Mouse (Mus musculus) right cerebral cortex, postnatal 25 days (tissue): ENCODE measurements around the gene Pogz.
"Not testable (repeated sequence)": the region's sequence is repeated elsewhere in the genome, so short reads cannot be mapped to it uniquely, and the experiment has no call there.

Experiments
- DNase-seq: peaks from one replicate; pipeline ENCODE4 v3.0.0; 2022

The Pogz gene

DNA sequence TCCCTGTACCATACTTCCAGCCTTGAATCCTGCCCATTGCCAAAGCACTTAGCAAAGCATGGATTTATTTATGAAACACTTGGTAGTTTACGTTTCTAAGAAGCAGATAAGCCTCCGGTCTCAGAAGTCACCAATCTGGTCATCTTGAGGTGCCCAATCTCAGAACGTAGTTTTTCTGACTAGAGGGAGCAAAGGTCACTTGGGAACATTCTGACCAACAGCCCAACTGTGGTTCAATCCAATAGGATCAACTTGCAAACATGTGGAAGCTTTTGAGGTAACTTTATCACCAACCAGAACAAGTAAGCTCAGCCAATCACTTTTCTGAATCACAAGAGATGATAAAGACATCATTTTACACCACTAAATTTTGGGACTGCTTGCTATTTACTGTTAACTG is 2.0 kb upstream of the Pogz start:
- DNase-seq, result no peak

- peak; percentile 89 for DNase-seq
Measured at GRCm38 (mm10) chr3:94837959-94838496, 661 bp downstream of the Pogz start.

DNA sequence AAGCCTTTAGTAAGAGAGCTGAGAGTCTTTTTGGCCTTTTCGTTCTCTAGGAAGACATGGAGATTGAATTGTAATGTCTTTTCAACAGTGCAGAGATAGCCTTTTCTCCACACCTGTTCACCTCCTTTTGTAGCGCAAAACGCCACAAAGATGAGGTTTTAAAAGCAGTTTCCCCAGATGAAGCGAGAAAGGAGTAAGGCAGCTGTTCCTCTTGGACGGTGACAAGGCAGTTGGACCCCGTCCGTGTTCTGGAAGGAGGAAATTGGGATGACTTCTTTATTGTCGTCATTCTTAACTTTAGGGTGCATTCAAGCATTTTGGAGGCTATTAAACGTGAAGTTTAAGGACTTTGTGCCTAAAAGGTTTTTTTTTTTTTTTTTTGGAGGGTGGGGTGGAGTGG is 1.3 kb downstream of the Pogz start:
- DNase-seq, result no peak

GRCm38 (mm10) chr3:94839101-94839500 is 1.7 kb downstream of the Pogz start:
- DNase-seq, result no peak

- DNase-seq, result no peak
Measured at GRCm38 (mm10) chr3:94847382-94847781, 10.0 kb downstream of the Pogz start.

GRCm38 (mm10) chr3:94849338-94849737 is 12.0 kb downstream of the Pogz start:
- peak; percentile 9 for DNase-seq

DNA sequence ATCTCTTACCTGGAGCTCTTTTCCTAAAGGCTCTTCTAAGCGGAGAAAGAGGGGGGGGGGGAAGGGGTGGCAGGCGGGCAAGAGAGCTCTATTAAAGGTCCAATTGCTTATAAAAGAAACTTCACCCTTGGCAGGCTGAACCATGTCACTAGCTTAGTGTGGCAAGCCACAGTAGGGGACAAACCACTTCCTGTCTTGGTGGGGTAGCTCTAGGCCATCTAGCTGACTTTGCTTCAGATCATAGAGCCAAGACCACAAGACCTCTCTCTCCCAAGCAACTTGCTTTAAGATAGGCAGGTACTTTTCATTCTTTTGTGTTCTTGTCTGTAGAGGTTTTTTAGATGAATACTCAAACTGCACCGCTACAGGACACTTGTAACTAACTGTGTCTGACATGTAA is 14.4 kb downstream of the Pogz start:
- DNase-seq, result no peak

GRCm38 (mm10) chr3:94852215-94852614 is 14.8 kb downstream of the Pogz start:
- DNase-seq, result no peak

GRCm38 (mm10) chr3:94859471-94859870 is 22.1 kb downstream of the Pogz start:
- no peak for DNase-seq

DNA sequence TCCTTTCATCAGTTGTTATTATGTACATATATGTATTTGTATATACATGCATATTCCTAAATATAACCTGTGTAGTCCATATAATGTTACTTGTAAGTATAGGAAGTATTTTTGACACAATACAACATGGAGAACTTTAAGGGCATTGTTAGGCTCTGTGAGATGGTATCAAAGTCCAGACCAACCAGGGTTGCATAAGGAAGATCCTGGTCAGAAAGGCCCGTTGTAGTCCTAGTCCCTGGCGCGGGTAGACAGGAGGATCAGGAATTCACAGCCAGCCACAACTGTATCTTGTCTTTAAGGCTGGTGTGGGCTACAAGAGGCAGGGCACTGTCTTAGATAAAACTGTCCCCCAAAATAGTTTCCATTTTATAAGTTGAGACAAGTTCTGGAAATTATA is 31.6 kb downstream of the Pogz start:
- DNase-seq, result no peak

- no peak for DNase-seq
Measured at GRCm38 (mm10) chr3:94878618-94879017, 41.3 kb downstream of the Pogz start.

- no peak for DNase-seq
Measured at GRCm38 (mm10) chr3:94881840-94882239, 44.5 kb downstream of the Pogz start.

DNA sequence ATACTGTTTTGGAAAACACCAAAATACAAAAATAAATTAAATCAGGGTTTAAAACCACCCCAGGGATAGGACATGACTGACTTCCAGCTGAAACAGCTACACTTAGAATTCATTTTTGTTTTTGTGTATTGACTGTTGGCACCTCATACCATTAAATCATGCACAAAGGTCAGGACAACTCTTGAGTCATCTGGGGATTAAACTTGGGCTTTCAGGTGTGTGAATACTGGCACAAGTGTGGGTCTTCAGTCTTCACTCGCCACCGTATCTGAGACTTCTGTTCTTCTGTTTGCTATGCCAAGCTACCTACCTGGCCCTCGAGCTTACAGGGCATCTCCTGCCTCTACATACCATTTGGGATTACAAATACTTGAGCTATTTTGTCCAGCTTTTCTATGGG is 45.2 kb downstream of the Pogz start:
- no peak for DNase-seq

GRCm38 (mm10) chr3:94886316-94887224 is 49.2 kb downstream of the Pogz start, which contains the start of gene Psmb4:
Gene Psmb4 (minus strand): TSS chr3:94886961.
- peak; percentile 84 for DNase-seq

GRCm38 (mm10) chr3:94888595-94888994 is 51.2 kb downstream of the Pogz start:
- no peak for DNase-seq

DNA sequence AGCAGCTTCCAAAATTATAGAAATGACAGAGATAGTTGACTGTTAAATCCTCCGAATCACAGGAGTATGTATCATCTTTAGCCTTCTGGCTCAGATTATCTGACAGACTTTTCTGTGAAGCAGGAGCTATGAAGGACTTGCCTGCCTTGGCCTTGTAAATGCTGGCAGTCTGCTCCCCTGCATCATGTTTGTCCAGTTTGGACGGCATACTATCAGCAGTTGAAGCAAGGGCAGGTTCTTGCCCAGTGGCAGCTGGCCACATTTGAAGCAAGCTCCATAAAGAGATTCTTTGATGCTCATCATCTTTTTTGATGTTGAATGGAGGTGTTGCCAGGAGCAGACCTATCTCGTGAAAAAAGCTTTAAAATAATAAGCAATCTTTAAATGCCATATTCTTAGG is 56.7 kb downstream of the Pogz start:
- DNase-seq, result no peak

GRCm38 (mm10) chr3:94902747-94903146 is 65.4 kb downstream of the Pogz start:
- DNase-seq, result peak; percentile 47

DNA sequence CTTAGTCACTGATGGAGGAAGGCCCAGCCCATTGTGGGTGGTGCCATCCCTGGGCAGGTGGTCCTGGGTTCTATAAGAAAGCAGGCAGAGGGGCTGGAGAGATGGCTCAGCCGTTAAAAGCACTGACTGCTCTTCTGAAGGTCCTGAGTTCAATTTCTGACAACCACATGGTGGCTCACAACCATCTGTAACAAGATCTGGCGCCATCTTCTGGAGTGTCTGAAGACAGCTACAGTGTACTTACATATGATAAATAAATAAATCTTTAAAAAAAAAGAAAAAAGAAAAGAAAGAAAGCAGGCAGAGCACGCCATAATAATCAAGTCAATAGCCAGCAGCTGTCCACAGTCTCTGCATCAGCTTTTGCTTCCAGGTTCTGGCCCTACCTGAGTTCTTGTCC is 67.4 kb downstream of the Pogz start:
- DNase-seq, result not testable (repeated sequence)

- DNase-seq, result no peak
Measured at GRCm38 (mm10) chr3:94906482-94906881, 69.1 kb downstream of the Pogz start.

- DNase-seq, result no peak
Measured at GRCm38 (mm10) chr3:94911050-94911693, 73.8 kb downstream of the Pogz start.

DNA sequence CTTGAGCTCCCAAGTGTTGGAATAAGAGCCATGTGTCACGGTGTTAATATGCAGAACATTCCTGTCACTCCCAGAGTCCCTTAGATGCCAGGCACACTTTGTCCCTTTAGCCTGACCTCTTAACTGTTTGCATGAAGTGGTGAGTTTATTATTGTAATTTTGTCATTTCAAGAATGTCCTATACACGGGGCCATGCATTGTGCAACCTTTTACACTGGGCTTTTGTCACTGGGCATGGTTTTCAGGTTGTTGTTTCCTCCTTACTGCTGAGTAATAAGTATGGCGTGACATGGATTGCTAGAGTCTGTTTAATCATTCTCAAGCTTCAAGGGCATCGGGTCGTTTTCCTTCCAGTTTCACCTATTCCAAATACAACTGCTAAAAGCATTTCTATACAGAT is 76.4 kb downstream of the Pogz start:
- DNase-seq, result no peak

DNA sequence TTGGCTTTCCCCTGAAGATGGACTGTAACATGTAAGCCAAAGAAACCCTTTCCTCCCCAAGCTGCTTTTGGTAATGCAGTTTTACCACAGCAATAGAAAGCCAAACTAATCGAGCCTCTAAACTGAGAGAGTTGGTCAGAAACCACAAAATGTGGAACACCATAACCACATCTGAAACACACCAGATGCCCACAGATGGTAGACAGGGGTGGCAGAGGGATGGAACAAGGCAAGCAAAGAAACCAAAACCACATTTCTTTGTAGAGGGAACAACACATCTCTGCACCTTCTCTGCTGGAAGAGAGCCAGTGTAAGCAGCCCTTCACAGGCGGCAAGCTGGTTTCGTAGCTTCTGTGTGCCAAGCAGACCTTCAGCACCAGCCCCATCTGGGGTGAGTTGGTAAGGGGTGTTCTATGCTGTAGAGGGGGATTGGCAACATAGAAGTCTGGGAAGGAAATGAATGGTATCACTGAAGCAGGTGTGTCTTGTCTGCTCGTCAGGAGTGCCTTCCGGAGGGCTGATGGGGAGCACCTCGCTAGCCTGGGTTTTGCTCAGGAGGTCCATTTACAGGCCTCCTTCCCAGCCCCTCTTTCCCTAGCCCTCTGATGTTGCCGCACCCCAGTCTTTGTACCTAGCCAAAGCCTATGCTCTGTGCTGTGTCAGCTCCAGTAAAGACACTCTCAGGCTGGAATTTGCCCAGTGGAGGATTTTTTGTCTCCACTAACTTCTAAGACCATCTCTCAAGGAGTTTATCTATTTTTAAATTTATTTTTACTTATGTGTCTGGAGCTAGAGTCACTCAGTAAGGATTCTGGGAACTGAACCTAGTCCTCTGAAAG is 78.8 kb downstream of the Pogz start:
- no peak for DNase-seq

DNA sequence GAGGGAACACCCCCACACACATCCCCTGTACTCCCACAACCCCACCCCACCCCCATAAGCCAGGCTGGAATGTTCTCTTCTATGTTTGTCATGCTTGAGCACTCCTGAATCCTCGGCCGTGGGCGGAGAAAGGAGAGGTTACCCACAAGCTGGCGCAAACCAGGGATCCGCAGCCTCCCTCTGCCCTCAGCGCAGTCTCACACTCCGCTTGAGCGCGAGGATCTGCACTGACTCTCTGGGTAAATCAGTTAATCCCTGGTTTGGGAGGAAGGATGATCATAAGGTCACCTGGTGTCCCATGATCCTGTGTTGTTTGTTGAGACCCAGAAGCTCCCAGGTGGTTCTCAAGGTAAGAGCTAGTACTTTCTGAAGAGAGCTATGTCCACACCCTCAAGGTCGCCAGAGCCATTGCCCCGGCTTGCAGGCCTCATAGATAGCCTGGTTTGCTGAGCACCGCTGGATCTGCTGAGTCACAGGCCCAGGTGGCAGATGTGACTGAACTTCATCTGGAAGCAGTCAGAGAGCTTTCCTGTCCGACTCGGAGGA is 80.5 kb downstream of the Pogz start:
- peak; percentile 23 for DNase-seq
